Mouse (Mus musculus): Measurements from ENCODE around the gene Zgrf1.

Zgrf1 gene

DNA sequence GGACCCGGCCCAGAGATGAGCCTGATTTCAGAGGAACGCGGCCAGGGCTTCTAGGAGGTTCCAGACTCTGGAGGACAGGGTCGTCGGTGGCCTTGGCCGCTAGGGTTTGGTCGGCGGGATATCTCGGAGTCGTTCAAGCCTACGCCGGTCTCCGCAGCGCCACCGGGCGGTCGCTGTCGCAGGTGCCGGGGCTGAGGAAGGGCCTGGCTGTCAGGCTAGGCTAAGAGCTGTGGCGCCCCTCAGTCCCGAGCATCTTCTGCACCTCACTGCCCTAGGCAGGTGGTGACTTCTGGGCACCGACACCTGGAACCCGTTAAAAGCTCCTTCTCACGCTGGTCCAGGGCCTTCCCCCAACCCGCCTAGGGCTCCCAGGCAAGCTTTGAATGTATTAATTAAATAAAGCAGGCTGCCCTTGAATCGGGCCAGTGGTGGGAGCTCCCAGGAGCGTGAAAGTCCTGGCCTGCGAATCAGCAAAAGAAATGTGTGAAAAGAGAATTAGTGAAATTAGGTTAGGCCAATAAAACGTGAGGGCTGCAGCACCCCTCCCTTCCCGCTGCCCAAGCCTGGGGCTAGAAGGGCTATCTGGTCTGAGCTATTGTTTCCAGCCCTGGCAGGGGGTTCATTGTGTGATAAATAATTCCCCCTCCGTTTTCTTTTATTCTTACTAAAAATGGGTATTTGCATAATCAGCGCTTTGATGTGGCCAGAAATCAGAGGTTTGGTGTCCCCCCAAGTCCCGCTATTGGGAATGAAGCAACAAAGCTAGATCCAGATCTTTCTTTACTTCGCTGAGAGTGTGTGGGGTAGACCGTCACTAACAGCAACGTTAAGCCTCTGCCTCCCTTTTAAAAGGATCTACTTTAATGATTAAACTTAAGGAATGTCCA is 86.8 kb downstream of the Zgrf1 start:
- no peak for DNase-seq (ENCODE audit: low spot score)

- DNase-seq (ENCODE audit: low spot score), result no peak
Measured at GRCm38 (mm10) chr3:127640762-127641700, 87.7 kb downstream of the Zgrf1 start.

- no peak for DNase-seq (ENCODE audit: low spot score)
Measured at GRCm38 (mm10) chr3:127642211-127642610, 88.9 kb downstream of the Zgrf1 start.

- DNase-seq (ENCODE audit: low spot score), result no peak
Measured at GRCm38 (mm10) chr3:127646156-127646825, 93.0 kb downstream of the Zgrf1 start.

DNA sequence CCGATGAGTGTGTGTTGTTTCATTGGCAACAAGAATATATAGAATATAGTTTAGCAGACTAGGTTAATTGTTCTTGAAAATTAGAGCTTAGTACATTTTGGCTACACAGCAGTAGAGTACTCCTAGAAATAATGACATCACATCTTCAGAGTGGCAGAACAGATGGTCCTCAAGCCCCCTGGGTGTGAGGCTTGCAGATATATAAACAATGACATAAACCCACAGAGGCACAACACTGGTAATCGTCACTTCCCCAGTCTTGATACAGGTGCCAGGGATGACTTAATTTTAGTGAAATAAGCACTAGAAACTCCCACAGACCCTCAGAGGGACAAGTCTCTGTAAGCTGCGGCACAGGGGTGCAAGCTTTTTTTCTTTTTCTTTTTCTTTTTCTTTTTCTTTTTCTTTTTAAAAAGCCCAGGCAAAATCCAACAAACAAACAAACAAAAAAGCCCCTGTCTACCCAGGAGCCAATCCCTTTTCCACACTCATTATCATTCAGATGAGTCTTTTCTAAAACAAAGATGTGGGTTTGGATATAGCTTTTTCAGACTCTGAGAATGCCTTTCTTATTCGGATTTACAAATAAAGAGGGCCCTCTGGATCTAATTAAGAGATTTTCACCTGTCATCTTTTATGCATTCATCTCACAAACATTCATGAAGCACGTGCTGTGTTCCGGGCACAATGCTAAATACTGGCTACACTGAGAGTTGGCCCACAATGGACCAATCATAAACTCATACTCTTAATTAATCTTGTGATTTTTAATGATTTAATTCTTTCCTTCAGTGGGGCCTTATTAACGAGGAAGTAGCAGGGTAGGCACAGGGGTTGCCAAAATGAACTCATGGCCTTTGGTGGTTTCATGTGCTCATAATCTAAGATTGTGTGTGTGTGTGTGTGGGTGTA is 98.7 kb downstream of the Zgrf1 start:
- no peak for DNase-seq (ENCODE audit: low spot score)

GRCm38 (mm10) chr3:127660712-127661111 is 107.4 kb downstream of the Zgrf1 start:
- DNase-seq (ENCODE audit: low spot score), result no peak

DNA sequence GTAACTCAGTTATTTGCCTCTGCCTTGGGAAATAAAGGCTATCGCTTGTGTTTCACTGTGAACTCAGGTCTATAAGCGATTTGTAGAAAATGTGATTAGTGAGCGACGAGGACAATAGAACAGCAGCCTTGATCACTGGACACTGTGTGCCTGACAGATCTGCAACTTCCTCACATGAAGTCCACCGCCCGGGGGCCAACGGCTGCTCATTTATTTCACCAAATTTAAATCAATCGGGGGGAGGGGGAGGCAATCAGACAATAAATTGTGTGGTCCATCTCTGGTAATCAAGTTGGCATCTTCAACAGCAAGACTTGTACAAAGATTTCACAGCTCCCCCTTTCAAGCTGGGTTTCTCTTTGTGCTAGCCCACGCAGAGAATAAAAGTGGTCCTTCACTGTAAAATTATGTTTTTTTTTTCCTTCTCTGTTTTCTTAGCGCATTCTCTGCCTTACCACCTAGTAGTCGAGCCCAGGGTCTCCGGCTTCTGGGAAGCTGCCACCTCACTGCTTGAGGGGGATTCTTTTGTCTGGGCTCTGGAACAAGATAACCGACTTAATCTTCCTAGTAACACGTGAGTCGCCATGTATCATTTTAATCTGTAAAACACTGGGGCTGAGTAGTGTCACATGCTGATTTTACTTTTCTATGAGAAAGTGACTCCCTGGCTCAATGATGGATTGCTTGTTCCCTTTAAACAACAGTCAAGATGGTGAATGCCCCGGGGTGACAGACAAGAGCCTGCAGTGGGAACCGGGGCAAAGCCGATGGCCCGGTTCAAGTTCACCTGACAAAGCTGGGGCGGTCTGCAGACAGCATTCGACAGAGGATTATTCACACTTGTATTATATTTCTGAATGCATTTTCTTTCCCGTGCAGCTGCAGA is 108.6 kb downstream of the Zgrf1 start:
- DNase-seq (ENCODE audit: low spot score), result no peak

Measured in lung, postnatal 25 days (tissue).